Mouse (Mus musculus): ENCODE results near the gene Zfp827. TPM values are rescaled to one million over a fixed set of nuclear protein-coding genes. Genes with fewer than 3 reads are reported as not detected.

Zfp827 gene
- polyA plus RNA-seq, 1 experiment from 2014 or later, result 9.9 TPM

DNA sequence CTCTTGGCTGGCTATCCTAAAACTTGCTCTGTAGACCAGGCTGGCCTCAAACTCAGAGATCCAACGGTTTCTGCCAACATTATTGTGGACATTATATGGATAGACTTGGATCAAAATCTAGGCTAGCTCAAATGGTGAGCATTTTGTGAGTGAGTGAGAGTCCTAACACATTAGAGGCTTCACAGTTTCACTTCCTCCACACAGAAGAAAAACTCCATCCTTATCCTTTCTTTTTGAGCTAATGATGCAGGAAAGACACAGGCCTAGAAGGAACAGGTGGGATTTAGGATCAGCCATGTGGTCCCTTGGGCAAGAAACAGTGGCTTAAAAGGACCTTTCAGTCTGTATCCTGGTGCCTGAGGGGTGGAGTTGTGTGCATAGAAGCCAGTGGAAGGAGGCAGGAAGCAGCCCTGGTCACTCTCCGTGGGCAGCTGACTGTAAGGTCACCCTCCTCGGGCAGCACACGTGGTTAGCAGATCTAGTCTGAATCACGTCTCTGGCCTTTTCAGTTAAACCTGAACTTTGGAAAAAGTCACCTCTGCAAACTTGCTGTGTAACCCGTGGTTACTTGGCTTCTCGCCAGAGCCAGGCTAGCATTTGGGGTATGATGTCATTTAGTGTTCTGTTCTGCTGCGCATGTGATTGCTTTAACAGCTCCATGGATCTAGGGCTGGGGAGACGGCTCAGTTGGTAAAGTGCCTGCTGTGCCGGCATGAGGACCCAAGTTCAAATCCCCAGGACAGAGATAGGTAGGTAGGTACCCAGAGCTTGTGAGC is 134.5 kb downstream of the Zfp827 start:
- no peaks in the 10 kb centered on the region for H3K36me3 ChIP-seq
- H3K9ac ChIP-seq, result no peak overlapping the region
- no peaks in the 10 kb centered on the region for H3K27me3 ChIP-seq
- H3K27ac ChIP-seq, result peak overlapping the region; percentile 47
- peaks cover 21% of the 10 kb centered on the region for H3K4me1 ChIP-seq
- H3K9me3 ChIP-seq, result no peaks in the 10 kb centered on the region
- no peak overlapping the region for H3K4me3 ChIP-seq
- H3K4me2 ChIP-seq, result no peak overlapping the region
- WGBS, result 20% methylated on average over 10 of the region's 10 CpGs
- peak; percentile 49 for ATAC-seq (ENCODE audit: insufficient number of reproducible peaks, low FRiP score, low TSS enrichment, low read depth)

- no peaks in the 10 kb centered on the region for H3K36me3 ChIP-seq
- WGBS, result 29% methylated on average over 1 of the region's 1 CpGs
- no peak overlapping the region for H3K4me2 ChIP-seq
- H3K27me3 ChIP-seq, result no peaks in the 10 kb centered on the region
- H3K4me3 ChIP-seq, result no peak overlapping the region
- H3K27ac ChIP-seq, result no peak overlapping the region
- H3K9ac ChIP-seq, result no peak overlapping the region
- H3K4me1 ChIP-seq, result peaks cover 15% of the 10 kb centered on the region
- no peaks in the 10 kb centered on the region for H3K9me3 ChIP-seq
- ATAC-seq (ENCODE audit: insufficient number of reproducible peaks, low FRiP score, low TSS enrichment, low read depth), result no peak
Observed at GRCm38 (mm10) chr8:79164336-79164735, 136.1 kb downstream of the Zfp827 start.

DNA sequence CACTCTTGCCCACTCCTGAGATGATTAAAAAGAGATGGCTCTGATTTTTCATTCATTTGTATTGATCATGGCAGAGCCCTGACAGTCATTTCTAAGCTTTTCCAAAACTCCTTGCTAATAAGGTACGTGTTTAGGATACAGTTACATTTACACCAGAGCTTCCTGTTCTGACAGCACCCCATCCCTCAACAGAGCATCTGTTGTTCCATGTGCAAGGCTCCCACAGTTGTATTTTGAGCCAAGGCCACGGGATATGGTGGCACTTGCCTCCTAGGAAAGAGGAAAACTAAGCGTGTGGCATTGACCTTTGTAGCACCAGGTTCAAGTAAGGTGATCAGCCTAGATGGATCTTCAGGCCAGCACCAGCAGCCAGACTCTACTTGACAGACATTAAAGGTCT is 137.0 kb downstream of the Zfp827 start:
- Histone ChIP-seq H3K9ac (no peak overlapping the region), H3K9me3 (no peaks in the 10 kb centered on the region), H3K4me3 (no peak overlapping the region), H3K4me2 (no peak overlapping the region), H3K27ac (no peak overlapping the region), H3K27me3 (no peaks in the 10 kb centered on the region), H3K36me3 (no peaks in the 10 kb centered on the region), H3K4me1 (peaks cover 15% of the 10 kb centered on the region)
- no peak for ATAC-seq (ENCODE audit: insufficient number of reproducible peaks, low FRiP score, low TSS enrichment, low read depth)
- WGBS, result 78% methylated on average over 3 of the region's 3 CpGs

- H3K4me3 ChIP-seq, result no peak overlapping the region
- no peaks in the 10 kb centered on the region for H3K27me3 ChIP-seq
- H3K36me3 ChIP-seq, result peaks cover 8% of the 10 kb centered on the region; the same call in 1 of the 2 replicates
- H3K9ac ChIP-seq, result no peak overlapping the region
- H3K4me1 ChIP-seq, result no peaks in the 10 kb centered on the region
- ATAC-seq (ENCODE audit: insufficient number of reproducible peaks, low FRiP score, low TSS enrichment, low read depth), result no peak
- H3K27ac ChIP-seq, result no peak overlapping the region
- no peak overlapping the region for H3K4me2 ChIP-seq
- H3K9me3 ChIP-seq, result no peaks in the 10 kb centered on the region
- 77% methylated on average over 4 of the region's 4 CpGs for WGBS
Observed at GRCm38 (mm10) chr8:79173606-79174005, 145.4 kb downstream of the Zfp827 start.

DNA sequence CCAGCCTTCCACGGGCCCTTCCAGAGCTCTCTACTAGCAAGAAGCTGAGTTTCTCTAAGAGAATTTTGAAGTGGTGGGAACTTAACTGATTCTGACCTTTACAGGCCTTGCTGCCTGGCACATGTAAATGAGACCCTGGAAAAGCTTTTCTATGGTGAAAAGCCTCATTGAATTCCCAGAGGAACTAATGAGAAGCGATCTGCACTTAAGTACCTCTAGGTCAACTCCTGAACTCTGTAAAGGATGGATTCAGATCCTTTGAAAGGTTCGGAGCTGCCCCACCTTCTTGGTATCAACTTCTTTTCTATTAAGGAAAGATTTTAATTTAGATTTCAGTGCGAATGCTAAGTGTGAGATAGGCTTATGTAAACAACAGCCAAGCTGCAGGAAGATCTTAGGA is 147.8 kb downstream of the Zfp827 start:
- no peak overlapping the region for H3K27ac ChIP-seq
- ATAC-seq (ENCODE audit: insufficient number of reproducible peaks, low FRiP score, low TSS enrichment, low read depth), result no peak
- H3K4me2 ChIP-seq, result no peak overlapping the region
- no peak overlapping the region for H3K9ac ChIP-seq
- no peaks in the 10 kb centered on the region for H3K27me3 ChIP-seq
- peaks cover 26% of the 10 kb centered on the region for H3K36me3 ChIP-seq
- no peak overlapping the region for H3K4me3 ChIP-seq
- no peaks in the 10 kb centered on the region for H3K4me1 ChIP-seq
- H3K9me3 ChIP-seq, result no peaks in the 10 kb centered on the region
- WGBS, result 82% methylated on average over 4 of the region's 4 CpGs

DNA sequence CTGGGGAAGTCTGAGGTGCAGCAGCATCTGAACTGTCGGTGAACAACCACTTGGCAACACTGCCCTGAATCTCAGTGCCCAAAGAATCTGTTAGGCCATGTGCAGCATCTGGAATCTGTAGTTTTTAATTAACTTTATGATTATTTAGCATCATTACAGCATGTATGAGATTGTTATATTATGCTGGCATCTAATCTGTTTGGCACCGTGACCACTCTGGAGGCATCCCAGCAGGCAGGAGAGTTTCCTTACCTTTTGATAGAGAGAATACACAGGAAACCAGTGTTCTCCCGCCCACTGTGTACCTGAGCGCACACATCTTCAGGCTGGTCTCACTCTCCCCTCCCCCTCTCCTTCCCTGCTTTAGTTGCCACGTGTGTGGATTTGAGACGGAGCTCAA is 151.4 kb downstream of the Zfp827 start:
- Histone ChIP-seq H3K36me3 (peaks cover 51% of the 10 kb centered on the region), H3K27me3 (no peaks in the 10 kb centered on the region), H3K4me3 (no peak overlapping the region), H3K9ac (no peak overlapping the region; the same call in 1 of the 2 replicates), H3K4me2 (no peak overlapping the region), H3K27ac (no peak overlapping the region), H3K4me1 (no peaks in the 10 kb centered on the region), H3K9me3 (no peaks in the 10 kb centered on the region)
- ATAC-seq (ENCODE audit: insufficient number of reproducible peaks, low FRiP score, low TSS enrichment, low read depth), result no peak
- 75% methylated on average over 6 of the region's 6 CpGs for WGBS

DNA sequence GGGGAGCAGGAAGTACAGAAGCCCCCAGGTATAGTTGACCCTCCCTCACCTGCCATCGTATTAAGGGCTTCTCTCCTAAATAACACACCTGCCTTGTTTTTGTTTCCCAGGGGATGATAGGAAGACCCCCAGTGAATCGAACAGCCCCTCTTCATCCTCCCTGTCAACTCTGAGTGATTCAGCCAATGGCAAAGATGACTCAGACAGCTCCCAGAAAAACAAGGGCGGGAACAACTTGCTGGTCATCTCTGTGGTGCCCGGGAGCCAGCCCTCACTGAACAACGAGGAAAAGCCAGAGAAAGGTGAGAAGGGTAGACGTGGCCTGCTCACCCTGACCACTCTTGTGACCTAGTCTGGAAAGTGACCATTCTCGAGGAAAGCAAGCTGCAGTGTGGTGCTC is 157.3 kb downstream of the Zfp827 start:
- no peak overlapping the region for H3K9ac ChIP-seq
- no peak for ATAC-seq (ENCODE audit: insufficient number of reproducible peaks, low FRiP score, low TSS enrichment, low read depth)
- H3K4me3 ChIP-seq, result no peak overlapping the region
- no peaks in the 10 kb centered on the region for H3K4me1 ChIP-seq
- H3K27me3 ChIP-seq, result no peaks in the 10 kb centered on the region
- no peak overlapping the region for H3K4me2 ChIP-seq
- H3K27ac ChIP-seq, result no peak overlapping the region
- H3K36me3 ChIP-seq, result peaks cover 78% of the 10 kb centered on the region
- H3K9me3 ChIP-seq, result no peaks in the 10 kb centered on the region
- WGBS, result 78% methylated on average over 7 of the region's 7 CpGs

DNA sequence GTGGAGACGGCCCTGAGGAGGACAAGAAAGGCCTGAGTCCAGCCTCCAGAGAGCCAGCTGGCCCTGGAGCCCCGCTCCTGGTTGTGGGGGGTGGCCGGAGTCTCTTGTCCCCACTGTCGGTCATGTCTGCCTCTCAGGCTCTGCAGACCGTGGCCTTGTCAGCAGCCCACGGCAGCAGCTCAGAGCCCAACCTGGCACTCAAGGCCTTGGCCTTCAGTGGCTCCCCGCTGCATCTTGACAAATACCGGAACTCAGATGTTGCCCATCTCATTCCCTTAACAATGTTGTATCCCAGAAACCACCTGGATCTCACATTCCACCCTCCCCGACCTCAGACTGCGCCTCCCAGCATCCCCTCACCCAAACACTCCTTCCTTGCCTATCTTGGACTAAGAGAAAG is 161.8 kb downstream of the Zfp827 start:
- no peaks in the 10 kb centered on the region for H3K27me3 ChIP-seq
- 95% methylated on average over 10 of the region's 10 CpGs for WGBS
- ATAC-seq (ENCODE audit: insufficient number of reproducible peaks, low FRiP score, low TSS enrichment, low read depth), result no peak
- peaks cover 58% of the 10 kb centered on the region for H3K36me3 ChIP-seq
- no peaks in the 10 kb centered on the region for H3K9me3 ChIP-seq
- no peak overlapping the region for H3K27ac ChIP-seq
- H3K9ac ChIP-seq, result no peak overlapping the region
- no peak overlapping the region for H3K4me3 ChIP-seq
- H3K4me1 ChIP-seq, result no peaks in the 10 kb centered on the region
- H3K4me2 ChIP-seq, result no peak overlapping the region

- H3K36me3 ChIP-seq, result peaks cover 4% of the 10 kb centered on the region
- no peaks in the 10 kb centered on the region for H3K9me3 ChIP-seq
- ATAC-seq (ENCODE audit: insufficient number of reproducible peaks, low FRiP score, low TSS enrichment, low read depth), result no peak
- 78% methylated on average over 4 of the region's 4 CpGs for WGBS
- H3K4me2 ChIP-seq, result no peak overlapping the region
- no peak overlapping the region for H3K9ac ChIP-seq
- H3K27me3 ChIP-seq, result no peaks in the 10 kb centered on the region
- H3K4me1 ChIP-seq, result peaks cover 11% of the 10 kb centered on the region
- H3K27ac ChIP-seq, result no peak overlapping the region
- H3K4me3 ChIP-seq, result no peak overlapping the region
Observed at GRCm38 (mm10) chr8:79196481-79196880, 168.2 kb downstream of the Zfp827 start.

GRCm38 (mm10) chr8:79198675-79199074 is 170.4 kb downstream of the Zfp827 start:
- Histone ChIP-seq H3K27ac (no peak overlapping the region), H3K9me3 (no peaks in the 10 kb centered on the region), H3K4me3 (no peak overlapping the region), H3K9ac (no peak overlapping the region), H3K4me2 (no peak overlapping the region), H3K36me3 (no peaks in the 10 kb centered on the region; the same call in 1 of the 2 replicates), H3K27me3 (no peaks in the 10 kb centered on the region), H3K4me1 (peaks cover 18% of the 10 kb centered on the region)
- WGBS, result 81% methylated on average over 3 of the region's 3 CpGs
- ATAC-seq (ENCODE audit: insufficient number of reproducible peaks, low FRiP score, low TSS enrichment, low read depth), result no peak

DNA sequence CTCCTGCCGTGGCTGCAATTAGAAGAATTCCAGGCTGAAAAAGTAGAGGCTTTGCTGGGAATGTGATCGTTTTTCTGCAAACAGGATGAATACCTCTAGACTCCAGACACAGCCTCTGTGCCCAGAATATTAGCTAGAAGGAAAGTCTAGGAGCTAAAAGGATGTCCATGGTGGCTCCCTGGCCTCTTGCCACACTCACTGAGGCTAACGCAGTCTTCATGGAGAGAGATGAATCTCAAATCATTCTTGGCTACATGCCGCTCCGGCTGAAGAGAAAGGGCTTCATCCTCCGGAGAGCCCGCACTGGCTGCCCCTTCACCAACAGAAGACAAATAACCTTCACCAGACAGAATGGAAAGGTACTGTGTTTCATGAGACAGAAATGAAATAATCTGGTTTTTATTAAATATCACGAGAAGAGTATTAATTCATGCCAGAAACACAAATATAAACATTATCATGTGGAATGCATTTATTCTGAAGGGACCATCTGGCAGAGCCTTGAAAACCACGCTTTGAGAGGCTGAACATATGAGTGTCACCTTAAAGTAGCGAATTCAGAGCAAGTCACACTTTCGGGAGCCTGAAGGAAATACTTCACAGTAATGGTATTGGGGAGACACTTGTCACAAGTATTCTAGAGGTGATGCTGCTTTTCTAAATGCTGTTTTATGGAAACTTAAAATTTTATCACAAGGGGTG is 173.4 kb downstream of the Zfp827 start:
- WGBS, result 39% methylated on average over 11 of the region's 11 CpGs
- Histone ChIP-seq H3K27ac (peak overlapping the region; percentile 71), H3K4me2 (peak overlapping the region; percentile 17; the same call in 1 of the 2 replicates), H3K36me3 (no peaks in the 10 kb centered on the region), H3K27me3 (no peaks in the 10 kb centered on the region), H3K9me3 (no peaks in the 10 kb centered on the region), H3K4me1 (peaks cover 18% of the 10 kb centered on the region), H3K4me3 (no peak overlapping the region; the same call in 1 of the 2 replicates), H3K9ac (no peak overlapping the region)
- ATAC-seq (ENCODE audit: insufficient number of reproducible peaks, low FRiP score, low TSS enrichment, low read depth), result no peak

DNA sequence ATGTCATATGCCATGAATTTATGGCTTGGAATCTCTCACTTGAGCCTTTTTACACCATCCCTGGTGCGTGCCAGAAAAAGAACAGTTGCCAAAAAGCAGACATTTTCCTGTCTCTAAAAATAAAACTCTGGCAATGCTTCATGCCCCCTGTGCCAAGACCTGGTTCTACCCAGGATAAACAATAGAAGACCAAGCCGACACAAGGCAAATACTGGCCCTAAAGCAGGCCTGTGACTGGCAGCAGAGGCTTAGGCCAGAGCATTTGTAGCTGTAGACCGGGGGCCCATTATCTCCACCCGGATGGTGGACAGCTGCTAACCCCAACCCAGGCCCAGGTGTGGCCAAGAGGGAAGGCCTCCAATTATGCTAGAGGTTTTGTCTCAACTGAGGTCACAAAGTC is 178.7 kb downstream of the Zfp827 start:
- Histone ChIP-seq H3K27me3 (no peaks in the 10 kb centered on the region), H3K4me2 (no peak overlapping the region), H3K36me3 (no peaks in the 10 kb centered on the region), H3K9ac (no peak overlapping the region), H3K4me3 (no peak overlapping the region), H3K9me3 (no peaks in the 10 kb centered on the region), H3K27ac (peak overlapping the region; percentile 99), H3K4me1 (peaks cover 54% of the 10 kb centered on the region)
- ATAC-seq (ENCODE audit: insufficient number of reproducible peaks, low FRiP score, low TSS enrichment, low read depth), result no peak
- 35% methylated on average over 4 of the region's 4 CpGs for WGBS

Measured in limb, embryonic 15.5 days (tissue).